In genomic region chr7:13039181-13039580, GRCm38 (mm10) we compare ENCODE assay signal across 8 mouse cellular contexts. TPM values are rescaled to one million over a fixed set of nuclear protein-coding genes. Genes with fewer than 3 reads are reported as not detected.
DNase-seq lines count a peak whose midpoint lies in the region; ATAC-seq and TF ChIP-seq lines count a peak whose summit lies in the region.

No protein-coding gene starts in this region.

- WGBS in heart, embryonic 11.5 days (ENCODE audit: insufficient replicate concordance) = 55% methylated on average over 1 of the region's 1 CpGs
- 91% methylated on average over 1 of the region's 1 CpGs for WGBS in forebrain, embryonic 16.5 days
- WGBS in liver, embryonic 16.5 days (ENCODE audit: insufficient replicate concordance) = 26% methylated on average over 1 of the region's 1 CpGs

- no peak for TF ChIP-seq EP300 in ES-Bruce4 (IDR thresholded peaks at IDR 0.05; ENCODE audit: insufficient read depth, low read depth, low read length)

- no peak for ATAC-seq in heart, embryonic 11.5 days (replicated peaks; ENCODE audit: insufficient number of reproducible peaks, low FRiP score, low TSS enrichment)
- ATAC-seq in forebrain, embryonic 16.5 days = no peak
- ATAC-seq in liver, embryonic 16.5 days (ENCODE audit: low read depth) = no peak

- DNase-seq in heart, adult 9 months (ENCODE audit: low spot score in 2 of 2) = no peak
- DNase-seq in thymus, postnatal 0 days (ENCODE audit: low spot score) = no peak
- DNase-seq in urinary bladder, postnatal 36 days (ENCODE audit: low spot score in 2 of 2) = no peak
- no peak for DNase-seq in adrenal gland, postnatal 25 days

- H3K4me1 ChIP-seq in heart, embryonic 11.5 days (ENCODE audit: control insufficient read depth, insufficient read depth, low read length) = peaks cover 18% of the 10 kb centered on the region
- no peaks in the 10 kb centered on the region for H3K4me1 ChIP-seq in ES-Bruce4 (ENCODE audit: control insufficient read depth, insufficient read depth, low read length)
- peaks cover 37% of the 10 kb centered on the region for H3K4me1 ChIP-seq in forebrain, embryonic 16.5 days (replicated peaks; ENCODE audit: control insufficient read depth, insufficient read depth, low read length)
- peaks cover 43% of the 10 kb centered on the region for H3K4me1 ChIP-seq in liver, embryonic 16.5 days (ENCODE audit: control insufficient read depth, low read depth, low read length)

- no peak for TF ChIP-seq POLR2A in ES-Bruce4 (IDR thresholded peaks at IDR 0.05; ENCODE audit: insufficient read depth, low read length)

- peak overlapping the region; percentile 97 for H3K9ac ChIP-seq in heart, embryonic 11.5 days (ENCODE audit: low read depth, low read length)
- H3K9ac ChIP-seq in ES-Bruce4 (ENCODE audit: low read depth, poor library complexity, severe bottlenecking) = peak overlapping the region; percentile 78
- H3K9ac ChIP-seq in forebrain, embryonic 16.5 days (replicated peaks; ENCODE audit: low read depth, low read length) = peak overlapping the region; percentile 98
- H3K9ac ChIP-seq in liver, embryonic 16.5 days (ENCODE audit: low read depth, low read length) = peak overlapping the region; percentile 97

- no peak for TF ChIP-seq CTCF in ES-Bruce4 (IDR thresholded peaks at IDR 0.05; ENCODE audit: low read depth, low read length)

- H3K9me3 ChIP-seq in heart, embryonic 11.5 days (replicated peaks; ENCODE audit: control insufficient read depth, low read length) = peaks cover 9% of the 10 kb centered on the region
- no peaks in the 10 kb centered on the region for H3K9me3 ChIP-seq in ES-Bruce4 (replicated peaks; ENCODE audit: control insufficient read depth, insufficient read depth, low read length, poor library complexity, severe bottlenecking)
- no peaks in the 10 kb centered on the region for H3K9me3 ChIP-seq in forebrain, embryonic 16.5 days (ENCODE audit: control insufficient read depth, low read length)
- 0 out of 2 replicates have a peak, but pooled peaks cover 2% of the 10 kb centered on the region for H3K9me3 ChIP-seq in liver, embryonic 16.5 days (replicated peaks; ENCODE audit: control insufficient read depth, low read length)

- H3K27ac ChIP-seq in heart, embryonic 11.5 days (ENCODE audit: low read depth, low read length) = peak overlapping the region; percentile 99; the same call in 1 of the 2 replicates
- peak overlapping the region; percentile 82; the same call in 1 of the 2 replicates for H3K27ac ChIP-seq in ES-Bruce4 (ENCODE audit: insufficient read depth, low read length)
- H3K27ac ChIP-seq in forebrain, embryonic 16.5 days (ENCODE audit: low read length) = no peak overlapping the region; the same call in 1 of the 2 replicates
- H3K27ac ChIP-seq in liver, embryonic 16.5 days (ENCODE audit: low read length) = peak overlapping the region; percentile 98

- peaks cover 14% of the 10 kb centered on the region for H3K36me3 ChIP-seq in heart, embryonic 11.5 days (ENCODE audit: control insufficient read depth, insufficient read depth, low read length)
- H3K36me3 ChIP-seq in ES-Bruce4 (ENCODE audit: control insufficient read depth, insufficient read depth, low read length, poor library complexity, severe bottlenecking) = peaks cover 9% of the 10 kb centered on the region; the same call in 1 of the 2 replicates
- H3K36me3 ChIP-seq in forebrain, embryonic 16.5 days (ENCODE audit: control insufficient read depth, insufficient read depth) = peaks cover 12% of the 10 kb centered on the region
- H3K36me3 ChIP-seq in liver, embryonic 16.5 days (ENCODE audit: control insufficient read depth, insufficient read depth) = peaks cover 8% of the 10 kb centered on the region

- peak overlapping the region; percentile 69 for H3K4me2 ChIP-seq in heart, embryonic 11.5 days
- peak overlapping the region; percentile 71 for H3K4me2 ChIP-seq in forebrain, embryonic 16.5 days (ENCODE audit: low read length)
- peak overlapping the region; percentile 94 for H3K4me2 ChIP-seq in liver, embryonic 16.5 days (ENCODE audit: low read depth, low read length)

- peaks cover 21% of the 10 kb centered on the region for H3K27me3 ChIP-seq in heart, embryonic 11.5 days (ENCODE audit: control insufficient read depth, insufficient read depth, low read length)
- no peaks in the 10 kb centered on the region for H3K27me3 ChIP-seq in ES-Bruce4 (ENCODE audit: control insufficient read depth, insufficient read depth, low read length, poor library complexity, severe bottlenecking)
- peaks cover 11% of the 10 kb centered on the region for H3K27me3 ChIP-seq in forebrain, embryonic 16.5 days (replicated peaks; ENCODE audit: control insufficient read depth, insufficient read depth, low read length)
- peaks cover 21% of the 10 kb centered on the region for H3K27me3 ChIP-seq in liver, embryonic 16.5 days (ENCODE audit: control insufficient read depth, insufficient read depth, low read depth, low read length)

- peak overlapping the region; percentile 81 for H3K4me3 ChIP-seq in heart, embryonic 11.5 days (ENCODE audit: low read depth, low read length)
- peak overlapping the region; percentile 82 for H3K4me3 ChIP-seq in ES-Bruce4 (ENCODE audit: low read depth, low read length)
- H3K4me3 ChIP-seq in forebrain, embryonic 16.5 days (replicated peaks; ENCODE audit: low read length) = no peak overlapping the region
- peak overlapping the region; percentile 89 for H3K4me3 ChIP-seq in liver, embryonic 16.5 days (ENCODE audit: low read depth, low read length)

RNA-seq across cellular contexts. Expression of gene Ube2m, which starts 1.1 kb away (rescaled TPM):
- 172 and 174 TPM in 2 replicates for polyA plus RNA-seq in heart, embryonic 11.5 days (2014; fragmentation: Nextera tagmentation; extraction: Ambion mirVana)
- 195 and 239 TPM in 2 replicates for polyA plus RNA-seq in ES-Bruce4 (2011; ENCODE audit: insufficient read depth, insufficient read length, low read depth, missing spikeins)
- 66.8 and 67.7 TPM in 2 replicates for polyA plus RNA-seq in forebrain, embryonic 16.5 days (2015; fragmentation: Nextera tagmentation; extraction: Ambion mirVana)
- polyA plus RNA-seq in liver, embryonic 16.5 days (2015; fragmentation: Nextera tagmentation; extraction: Ambion mirVana) = 10.6 and 14.3 TPM in 2 replicates
- polyA plus RNA-seq in thymus, postnatal 0 days (2015; fragmentation: Nextera tagmentation; extraction: Ambion mirVana) = 90.8 and 91.5 TPM in 2 replicates
- 170 and 192 TPM in 2 replicates for total RNA-seq in adrenal gland, postnatal 25 days (2021)

RNA-seq across cellular contexts. Expression of gene Chmp2a, which starts 4.6 kb away (rescaled TPM):
- polyA plus RNA-seq in heart, embryonic 11.5 days (2014; fragmentation: Nextera tagmentation; extraction: Ambion mirVana) = 148 and 149 TPM in 2 replicates
- 153 and 159 TPM in 2 replicates for polyA plus RNA-seq in ES-Bruce4 (2011; ENCODE audit: insufficient read depth, insufficient read length, low read depth, missing spikeins)
- polyA plus RNA-seq in forebrain, embryonic 16.5 days (2015; fragmentation: Nextera tagmentation; extraction: Ambion mirVana) = 170 and 175 TPM in 2 replicates
- 119 and 122 TPM in 2 replicates for polyA plus RNA-seq in liver, embryonic 16.5 days (2015; fragmentation: Nextera tagmentation; extraction: Ambion mirVana)
- 226 and 230 TPM in 2 replicates for polyA plus RNA-seq in thymus, postnatal 0 days (2015; fragmentation: Nextera tagmentation; extraction: Ambion mirVana)
- total RNA-seq in adrenal gland, postnatal 25 days (2021) = 218 and 223 TPM in 2 replicates

RNA-seq across cellular contexts. Expression of gene Mzf1, which starts 15.4 kb away (rescaled TPM):
- polyA plus RNA-seq in heart, embryonic 11.5 days (2014; fragmentation: Nextera tagmentation; extraction: Ambion mirVana) = 1.5 and 1.7 TPM in 2 replicates
- polyA plus RNA-seq in ES-Bruce4 (2011; ENCODE audit: insufficient read depth, insufficient read length, low read depth, missing spikeins) = 0.90 and 0.93 TPM in 2 replicates
- polyA plus RNA-seq in forebrain, embryonic 16.5 days (2015; fragmentation: Nextera tagmentation; extraction: Ambion mirVana) = 6.7 and 10.6 TPM in 2 replicates
- 0.44 and 0.50 TPM in 2 replicates for polyA plus RNA-seq in liver, embryonic 16.5 days (2015; fragmentation: Nextera tagmentation; extraction: Ambion mirVana)
- polyA plus RNA-seq in thymus, postnatal 0 days (2015; fragmentation: Nextera tagmentation; extraction: Ambion mirVana) = 1.1 and 1.6 TPM in 2 replicates
- total RNA-seq in adrenal gland, postnatal 25 days (2021) = 3.8 and 4.1 TPM in 2 replicates

RNA-seq across cellular contexts. Expression of gene Zbtb45, which starts 29.3 kb away (rescaled TPM):
- polyA plus RNA-seq in heart, embryonic 11.5 days (2014; fragmentation: Nextera tagmentation; extraction: Ambion mirVana) = 13.6 and 16.0 TPM in 2 replicates
- 14.0 and 22.7 TPM in 2 replicates for polyA plus RNA-seq in ES-Bruce4 (2011; ENCODE audit: insufficient read depth, insufficient read length, low read depth, missing spikeins)
- 43.0 and 44.1 TPM in 2 replicates for polyA plus RNA-seq in forebrain, embryonic 16.5 days (2015; fragmentation: Nextera tagmentation; extraction: Ambion mirVana)
- polyA plus RNA-seq in liver, embryonic 16.5 days (2015; fragmentation: Nextera tagmentation; extraction: Ambion mirVana) = 10.0 and 11.4 TPM in 2 replicates
- 27.8 and 30.8 TPM in 2 replicates for polyA plus RNA-seq in thymus, postnatal 0 days (2015; fragmentation: Nextera tagmentation; extraction: Ambion mirVana)
- 15.3 and 16.1 TPM in 2 replicates for total RNA-seq in adrenal gland, postnatal 25 days (2021)

RNA-seq across cellular contexts. Expression of gene Trim28, which starts 40.3 kb away (rescaled TPM):
- polyA plus RNA-seq in heart, embryonic 11.5 days (2014; fragmentation: Nextera tagmentation; extraction: Ambion mirVana) = 252 and 256 TPM in 2 replicates
- 1,087 and 1,151 TPM in 2 replicates for polyA plus RNA-seq in ES-Bruce4 (2011; ENCODE audit: insufficient read depth, insufficient read length, low read depth, missing spikeins)
- 230 and 237 TPM in 2 replicates for polyA plus RNA-seq in forebrain, embryonic 16.5 days (2015; fragmentation: Nextera tagmentation; extraction: Ambion mirVana)
- 50.0 and 57.9 TPM in 2 replicates for polyA plus RNA-seq in liver, embryonic 16.5 days (2015; fragmentation: Nextera tagmentation; extraction: Ambion mirVana)
- 236 and 274 TPM in 2 replicates for polyA plus RNA-seq in thymus, postnatal 0 days (2015; fragmentation: Nextera tagmentation; extraction: Ambion mirVana)
- 273 and 297 TPM in 2 replicates for total RNA-seq in adrenal gland, postnatal 25 days (2021)
